Mouse (Mus musculus): ENCODE results near the gene H2-Eb2.

H2-Eb2 gene

GRCm38 (mm10) chr17:34325436-34325835 is at the start of gene H2-Eb2:
Gene H2-Eb2 (plus strand): TSS chr17:34325665.
- DNase-seq (ENCODE audit: low spot score in 2 of 2), result peak in 1 of 2 experiments; percentile 75

GRCm38 (mm10) chr17:34280499-34281038 is 44.9 kb upstream of the H2-Eb2 start:
- DNase-seq (ENCODE audit: low spot score in 2 of 2), result no peak

- no peak for DNase-seq (ENCODE audit: low spot score in 2 of 2)
Observed at GRCm38 (mm10) chr17:34281836-34282235, 43.6 kb upstream of the H2-Eb2 start.

DNA sequence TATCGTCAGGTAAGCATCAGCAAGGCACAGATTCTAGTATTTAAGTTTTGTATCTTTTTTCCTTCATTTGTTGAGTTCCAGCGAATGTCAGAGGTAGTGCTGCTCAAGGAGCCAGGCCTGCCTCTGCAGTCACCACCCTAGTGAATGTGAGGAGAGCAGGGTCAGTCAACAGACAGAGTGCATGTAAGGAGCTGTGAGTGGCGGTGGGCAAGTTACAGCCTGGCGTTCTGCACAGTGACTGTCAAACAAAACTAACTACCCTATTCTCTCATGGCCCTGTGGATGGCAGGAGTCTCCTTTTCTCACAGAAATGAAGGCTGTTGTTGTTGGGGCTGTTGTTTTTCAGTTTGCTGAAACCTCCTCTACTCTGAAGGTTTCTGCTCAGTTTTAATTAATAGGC is 40.1 kb upstream of the H2-Eb2 start:
- no peak for DNase-seq (ENCODE audit: low spot score in 2 of 2)

- peak in 1 of 2 experiments; percentile 75 for DNase-seq (ENCODE audit: low spot score in 2 of 2)
Observed at GRCm38 (mm10) chr17:34285848-34286247, 39.6 kb upstream of the H2-Eb2 start.

GRCm38 (mm10) chr17:34286501-34286900 is 39.0 kb upstream of the H2-Eb2 start:
- DNase-seq (ENCODE audit: low spot score in 2 of 2), result no peak

DNA sequence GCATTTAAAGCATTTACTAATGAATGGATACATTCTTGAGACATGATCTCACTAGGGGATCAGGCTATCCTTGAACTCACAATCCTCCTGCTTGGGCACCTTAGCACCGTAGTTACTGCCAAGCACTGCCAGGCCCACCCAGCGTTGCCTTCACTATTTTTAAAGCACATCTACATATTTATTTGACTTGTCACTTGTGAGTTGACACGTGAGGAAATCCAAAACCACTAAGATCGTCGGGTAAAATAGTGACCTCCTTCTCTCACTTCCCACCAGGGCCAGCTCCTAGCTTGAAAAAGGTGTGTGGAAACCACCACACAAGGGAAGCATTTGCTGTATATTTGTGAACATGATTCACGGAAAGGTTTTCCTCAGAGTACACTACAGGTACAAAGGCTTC is 38.5 kb upstream of the H2-Eb2 start:
- DNase-seq (ENCODE audit: low spot score in 2 of 2), result no peak

DNA sequence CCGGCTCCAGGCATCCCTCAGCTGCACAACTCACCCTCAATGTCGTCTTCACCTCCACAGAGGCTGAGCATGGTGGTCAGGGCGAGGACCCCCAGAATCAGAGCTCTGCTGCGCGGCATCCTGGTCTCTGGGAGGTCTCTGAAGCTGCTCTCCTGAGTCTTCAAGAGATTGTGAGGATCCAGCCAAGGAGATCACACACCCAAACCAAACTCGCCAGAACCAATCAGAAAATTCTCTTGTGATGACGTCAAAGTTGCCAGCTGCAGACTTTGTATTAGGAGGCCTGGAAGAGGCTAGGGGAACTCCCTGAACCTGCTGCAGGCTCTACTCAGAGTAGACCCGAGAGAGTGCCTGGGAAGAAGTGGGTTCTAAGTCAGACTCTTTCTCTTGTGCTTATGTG is 37.8 kb upstream of the H2-Eb2 start, which contains the start of gene H2-Aa:
Gene H2-Aa (minus strand): TSS at position 176 of the 400 bp plus-strand sequence.
- DNase-seq (ENCODE audit: low spot score in 2 of 2), result peak; percentile 66 to 80

- DNase-seq (ENCODE audit: low spot score in 2 of 2), result no peak
Observed at GRCm38 (mm10) chr17:34288131-34288530, 37.3 kb upstream of the H2-Eb2 start.

GRCm38 (mm10) chr17:34291609-34292008 is 33.9 kb upstream of the H2-Eb2 start:
- peak; percentile 58 to 86 for DNase-seq (ENCODE audit: low spot score in 2 of 2)

DNA sequence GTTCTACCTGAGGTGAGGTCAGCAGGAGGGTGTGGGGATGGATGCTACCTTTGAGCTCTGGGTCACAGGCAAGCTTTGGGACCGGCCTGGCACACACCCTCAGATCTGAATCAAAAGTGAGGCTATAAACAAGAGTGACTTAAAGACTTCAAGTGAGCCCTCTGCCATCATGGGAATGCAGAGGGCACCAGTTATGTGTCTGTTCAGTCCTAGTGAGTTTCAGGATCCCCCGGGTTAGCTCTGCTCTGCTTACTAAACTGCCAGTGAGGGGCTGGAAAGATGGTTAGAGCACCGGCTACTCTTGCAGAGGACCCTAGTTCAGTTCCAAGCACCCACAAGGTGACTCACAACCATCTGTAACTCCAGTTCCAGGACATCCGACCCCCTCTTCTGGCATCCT is 32.9 kb upstream of the H2-Eb2 start:
- peak in 1 of 2 experiments; percentile 11 for DNase-seq (ENCODE audit: low spot score in 2 of 2)

- DNase-seq (ENCODE audit: low spot score in 2 of 2), result peak in 1 of 2 experiments; percentile 66
Observed at GRCm38 (mm10) chr17:34293533-34293932, 31.9 kb upstream of the H2-Eb2 start.

DNA sequence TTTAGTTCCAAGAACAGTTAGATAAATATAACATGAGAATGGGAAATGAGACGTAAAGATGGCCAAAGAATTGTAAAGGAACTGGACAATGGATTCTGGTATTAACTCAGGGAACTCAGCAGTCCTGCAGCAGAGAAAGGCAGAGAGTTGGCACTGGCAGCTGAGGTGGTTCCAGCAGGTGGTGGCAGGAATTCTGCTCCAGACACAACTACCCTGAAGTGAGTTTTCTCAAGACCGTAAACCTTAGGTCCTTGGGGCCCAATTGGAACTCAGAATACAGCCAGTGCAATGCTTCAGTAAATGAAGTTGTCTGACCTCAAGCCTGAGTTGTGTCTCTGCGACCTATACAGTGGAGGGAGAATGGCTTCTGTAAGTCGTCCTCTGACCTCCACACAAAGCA is 31.2 kb upstream of the H2-Eb2 start:
- DNase-seq (ENCODE audit: low spot score in 2 of 2), result no peak

- no peak for DNase-seq (ENCODE audit: low spot score in 2 of 2)
Observed at GRCm38 (mm10) chr17:34295307-34295706, 30.2 kb upstream of the H2-Eb2 start.

DNA sequence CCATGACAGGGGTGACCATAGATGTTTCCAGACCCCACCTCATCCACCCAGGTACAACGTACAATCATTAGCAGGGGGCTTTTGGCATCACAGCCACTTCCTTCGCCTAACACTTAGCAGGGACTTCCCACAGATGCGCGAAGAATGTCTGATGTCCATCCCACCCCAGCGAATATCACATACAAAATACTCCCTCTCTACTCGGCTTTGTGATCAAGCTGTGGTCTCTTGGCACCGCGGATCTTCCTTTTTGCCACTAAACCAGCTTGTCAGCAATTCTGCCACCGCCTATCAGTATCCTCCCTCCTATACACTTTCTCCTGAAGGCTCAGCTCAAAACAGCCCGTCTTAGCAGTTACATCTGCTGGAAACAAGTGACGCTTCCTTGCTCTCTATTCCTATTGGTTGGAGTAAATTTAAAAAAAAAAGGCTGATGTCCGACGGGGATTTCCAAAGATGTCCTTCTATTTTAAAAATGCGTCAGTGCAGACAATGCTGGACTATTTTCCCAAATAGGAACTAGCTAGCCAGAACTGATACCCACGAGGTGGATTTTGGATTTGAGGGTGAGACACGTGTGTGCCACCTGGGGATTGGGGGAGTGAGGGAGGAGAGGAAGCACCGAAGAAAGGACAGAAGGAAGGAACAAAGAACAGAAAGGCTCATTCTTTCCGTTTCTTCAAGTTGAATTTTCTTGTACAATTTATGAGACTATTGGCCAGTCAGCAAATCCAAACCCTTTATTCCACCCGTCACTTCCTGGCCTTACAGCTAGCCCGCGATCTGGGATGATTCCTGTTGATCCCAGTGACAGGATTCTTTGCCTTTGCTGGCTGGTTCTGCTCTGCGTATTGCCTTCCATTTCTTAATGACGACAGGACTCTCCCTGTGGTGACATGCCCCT is 29.3 kb upstream of the H2-Eb2 start:
- DNase-seq (ENCODE audit: low spot score in 2 of 2), result peak in 1 of 2 experiments; percentile 57

DNA sequence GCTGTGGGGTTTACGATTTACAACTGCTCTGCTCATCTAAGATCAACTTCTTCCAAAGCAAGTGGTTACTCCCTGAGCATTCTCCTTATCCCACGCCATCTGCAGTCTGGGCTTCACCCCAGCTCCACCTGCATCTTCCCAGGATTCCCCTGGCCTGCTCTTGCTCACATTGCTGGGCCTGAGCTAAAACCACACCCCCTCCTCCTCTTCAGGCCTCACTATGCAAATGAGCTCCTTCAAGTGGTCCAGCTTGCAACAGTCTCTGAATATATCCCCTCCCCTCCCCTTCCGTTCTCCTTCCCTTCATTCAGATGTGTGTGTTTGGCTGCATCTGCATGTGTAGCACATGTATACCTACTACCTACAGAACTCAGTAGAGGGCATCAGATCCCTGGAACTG is 26.1 kb upstream of the H2-Eb2 start:
- DNase-seq (ENCODE audit: low spot score in 2 of 2), result no peak

- DNase-seq (ENCODE audit: low spot score in 2 of 2), result no peak
Observed at GRCm38 (mm10) chr17:34300071-34300470, 25.4 kb upstream of the H2-Eb2 start.

GRCm38 (mm10) chr17:34300691-34301566 is 24.5 kb upstream of the H2-Eb2 start:
- peak in 1 of 2 experiments; percentile 76 for DNase-seq (ENCODE audit: low spot score in 2 of 2)

DNA sequence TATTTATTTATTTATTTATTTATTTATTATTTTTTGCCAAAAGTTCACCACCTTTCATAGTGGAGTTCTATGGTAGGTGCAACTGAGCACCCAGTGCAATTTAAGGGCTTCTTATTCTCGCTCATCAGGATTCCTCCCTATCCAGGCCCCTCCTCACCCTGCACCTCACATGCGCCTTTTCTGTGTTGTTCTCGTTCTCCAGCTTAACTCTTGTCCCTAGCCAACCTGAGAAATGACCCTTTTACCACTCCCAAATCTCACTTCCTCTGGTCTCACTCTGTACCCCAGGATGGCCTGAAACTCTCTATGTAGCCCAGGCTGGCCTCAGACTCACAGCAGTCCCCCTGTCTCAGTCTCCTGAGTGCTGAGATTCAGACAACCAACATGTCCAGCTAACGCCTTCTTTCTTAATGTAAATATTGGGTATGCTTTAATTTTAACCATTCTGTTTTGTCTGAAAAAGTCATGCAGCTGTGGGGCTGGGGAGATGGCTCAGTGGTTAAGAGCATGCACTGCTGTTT is 23.7 kb upstream of the H2-Eb2 start:
- DNase-seq (ENCODE audit: low spot score in 2 of 2), result no peak

GRCm38 (mm10) chr17:34303789-34304188 is 21.7 kb upstream of the H2-Eb2 start:
- DNase-seq (ENCODE audit: low spot score in 2 of 2), result no peak

DNA sequence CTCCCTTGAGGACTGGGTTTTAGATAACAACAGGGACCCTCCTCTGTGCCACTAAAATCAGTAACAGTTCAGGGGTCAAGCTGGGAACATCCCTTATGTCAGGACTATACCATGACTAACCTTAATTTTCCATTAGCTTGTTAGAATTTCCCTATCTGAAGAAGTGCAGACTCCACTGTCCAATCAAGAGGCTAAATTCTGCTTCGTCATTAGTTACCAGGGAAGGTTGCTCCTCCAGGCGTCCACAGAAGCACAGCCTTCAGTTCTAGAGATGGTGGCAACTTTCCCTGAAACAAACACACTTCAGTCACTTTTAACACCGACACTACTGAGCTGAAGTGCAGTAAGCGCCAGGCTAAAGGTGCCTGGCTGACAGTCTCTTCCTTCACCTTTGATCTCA is 20.7 kb upstream of the H2-Eb2 start:
- DNase-seq (ENCODE audit: low spot score in 2 of 2), result peak in 1 of 2 experiments; percentile 66

All from spleen, postnatal 10 days (tissue).